Mouse (Mus musculus): ENCODE results near the gene Ace.

Ace gene

DNA sequence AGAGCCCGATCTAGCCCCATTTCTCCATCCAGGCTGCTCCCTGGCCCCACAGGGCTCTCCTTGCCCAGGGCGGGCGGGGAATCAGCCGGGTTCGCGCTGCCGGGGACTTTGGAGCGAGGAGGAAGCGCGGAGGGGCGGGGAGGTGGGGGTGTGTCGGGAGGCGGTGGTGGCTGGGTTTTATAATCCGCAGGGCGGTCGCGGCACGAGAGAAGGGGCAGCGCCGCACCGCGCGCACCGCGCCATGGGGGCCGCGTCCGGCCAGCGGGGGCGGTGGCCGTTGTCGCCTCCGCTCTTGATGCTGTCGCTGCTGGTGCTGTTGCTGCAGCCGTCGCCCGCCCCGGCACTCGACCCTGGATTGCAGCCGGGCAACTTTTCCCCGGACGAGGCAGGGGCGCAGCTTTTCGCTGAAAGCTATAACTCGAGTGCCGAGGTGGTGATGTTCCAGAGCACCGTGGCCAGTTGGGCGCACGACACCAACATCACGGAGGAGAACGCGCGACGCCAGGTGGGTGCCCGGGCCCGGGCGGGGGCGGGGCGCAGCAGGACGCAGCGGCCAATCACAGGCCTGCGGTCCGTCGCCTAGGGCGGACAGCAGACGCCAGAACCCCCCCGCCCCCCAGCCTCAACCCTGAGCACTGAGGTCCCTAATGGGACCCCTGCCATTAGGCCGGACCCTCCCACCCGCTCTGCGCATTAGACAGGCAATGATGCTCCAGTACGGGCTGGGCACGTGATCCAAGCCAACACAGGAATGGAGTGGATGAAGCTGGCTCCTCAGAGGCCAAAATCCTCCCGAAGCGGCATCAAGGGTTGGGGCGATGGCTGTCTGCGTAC lies at the start of gene Ace:
TSS of gene Ace (plus strand) at position 205 of the 834 bp plus-strand sequence.
- DNase-seq (ENCODE audit: inconsistent ontology term): no peak

DNA sequence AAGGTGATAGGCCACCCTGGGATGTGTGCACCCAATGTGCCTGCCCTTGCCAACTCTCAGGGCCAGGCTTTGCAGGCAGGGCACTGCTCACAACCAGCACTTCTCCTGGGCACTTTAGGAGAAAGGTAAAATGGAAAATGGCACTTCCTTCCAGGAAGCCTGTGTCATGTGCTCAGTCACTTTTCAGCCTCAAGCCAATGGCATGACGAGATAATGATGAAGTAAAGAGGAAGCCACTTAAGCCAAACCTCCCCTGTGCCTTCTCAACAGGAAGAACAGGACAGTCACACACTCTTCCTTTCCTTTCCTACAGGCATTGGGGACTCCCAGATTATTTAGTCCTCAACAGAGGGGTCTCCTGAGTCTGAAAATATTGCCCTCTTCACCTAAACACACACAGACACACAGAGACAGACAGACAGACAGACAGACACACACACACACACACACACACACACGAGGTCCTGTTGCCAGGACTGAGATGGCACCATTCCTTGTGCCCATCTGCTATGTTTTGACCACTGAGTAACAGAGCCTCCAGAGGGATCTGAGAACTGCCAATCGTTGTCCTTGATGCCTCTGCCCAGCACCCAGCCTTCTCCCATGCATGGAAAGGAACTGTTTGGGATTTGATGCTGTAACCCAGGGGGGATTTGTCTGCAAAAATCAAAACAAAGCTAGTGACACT lies 47.5 kb upstream of the Ace start:
- no peak for DNase-seq (ENCODE audit: inconsistent ontology term)

- no peak for DNase-seq (ENCODE audit: inconsistent ontology term)
Observed at GRCm38 (mm10) chr11:105920836-105921235, 46.9 kb upstream of the Ace start.

DNA sequence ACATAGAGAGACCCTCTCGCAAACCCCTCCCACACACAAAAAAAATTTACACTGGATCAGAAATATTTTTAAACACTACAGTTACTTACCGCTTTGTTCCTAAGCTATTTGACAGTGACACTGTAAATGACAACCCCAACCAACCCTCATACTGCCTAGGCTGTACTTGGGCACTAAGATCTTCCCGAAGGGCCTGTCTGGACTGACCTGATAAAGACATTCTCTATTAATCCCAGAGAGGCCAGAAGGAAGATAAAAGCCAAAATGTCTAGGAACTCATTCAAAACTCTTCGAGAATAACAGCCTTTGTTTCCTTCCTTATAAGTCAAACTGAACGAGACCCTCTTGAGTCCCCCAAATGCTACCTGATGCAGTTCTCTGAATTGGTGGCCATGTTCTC lies 46.5 kb upstream of the Ace start:
- DNase-seq (ENCODE audit: inconsistent ontology term): no peak

GRCm38 (mm10) chr11:105922769-105923663 lies 44.7 kb upstream of the Ace start:
- no peak for DNase-seq (ENCODE audit: inconsistent ontology term)

DNA sequence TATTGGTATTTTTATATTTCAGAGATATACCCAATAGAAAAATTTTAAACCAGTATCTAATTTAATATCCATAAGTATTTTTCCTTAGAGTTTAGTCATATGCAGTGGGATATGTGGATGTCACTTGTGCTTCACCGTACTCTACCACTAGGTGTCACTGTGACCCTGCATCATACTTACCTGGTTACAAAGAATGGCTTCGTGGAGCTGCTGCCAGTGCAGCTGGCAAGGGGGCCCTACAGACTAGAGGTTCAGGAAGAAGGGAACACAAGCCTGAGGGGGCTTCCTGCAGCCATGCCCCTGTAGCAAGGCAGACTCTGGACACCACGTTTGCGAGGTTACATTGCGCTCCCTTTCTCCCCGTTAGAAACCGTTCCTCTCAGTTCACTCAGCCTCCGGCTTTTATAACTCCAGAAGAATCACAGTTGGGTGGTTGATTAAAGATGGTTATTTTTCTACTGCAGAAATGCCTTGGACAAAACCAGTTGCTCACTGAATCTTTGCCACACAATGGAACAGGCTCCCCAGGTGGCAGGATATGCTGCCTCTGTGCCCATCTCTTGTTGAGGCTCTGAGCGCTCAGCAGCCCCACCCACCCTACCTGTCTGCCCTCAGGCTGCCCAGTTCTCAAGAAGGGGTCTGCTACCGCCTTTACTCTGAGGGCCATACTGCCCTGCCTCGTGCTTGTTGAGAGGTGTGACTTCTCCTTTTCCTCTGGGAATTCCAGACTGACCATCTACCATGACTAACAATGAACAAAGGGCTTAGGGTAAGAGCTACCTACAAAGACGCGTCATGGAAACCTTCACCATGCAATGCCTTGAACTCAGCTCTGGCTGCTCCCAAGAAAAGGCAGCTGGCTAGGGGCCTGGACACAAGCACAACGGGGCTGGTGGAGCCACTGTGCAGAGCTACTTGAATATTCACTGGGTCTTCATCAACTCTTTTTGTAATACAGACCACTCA lies 40.4 kb upstream of the Ace start:
- peak; percentile 51 for DNase-seq (ENCODE audit: inconsistent ontology term)

GRCm38 (mm10) chr11:105928171-105928570 lies 39.6 kb upstream of the Ace start:
- DNase-seq (ENCODE audit: inconsistent ontology term): no peak

DNA sequence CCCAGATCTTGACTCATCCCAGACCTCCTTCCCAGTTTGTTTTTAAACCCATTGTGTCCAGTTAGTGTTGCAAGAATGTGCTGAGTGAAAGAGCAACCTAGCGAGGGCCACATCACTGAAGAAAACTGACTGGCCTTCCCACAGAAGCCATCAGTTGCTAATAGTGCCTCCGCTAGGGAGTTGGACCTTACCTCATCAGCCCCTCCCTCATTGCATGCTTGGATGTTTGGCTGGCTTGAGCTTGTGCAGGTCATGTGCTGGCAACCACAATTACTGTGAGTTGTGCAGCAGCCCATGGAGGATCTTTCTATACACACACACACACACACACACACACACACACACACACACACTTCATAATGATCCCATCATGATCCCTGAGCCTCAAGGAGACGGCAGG lies 36.4 kb upstream of the Ace start:
- no peak for DNase-seq (ENCODE audit: inconsistent ontology term)

DNA sequence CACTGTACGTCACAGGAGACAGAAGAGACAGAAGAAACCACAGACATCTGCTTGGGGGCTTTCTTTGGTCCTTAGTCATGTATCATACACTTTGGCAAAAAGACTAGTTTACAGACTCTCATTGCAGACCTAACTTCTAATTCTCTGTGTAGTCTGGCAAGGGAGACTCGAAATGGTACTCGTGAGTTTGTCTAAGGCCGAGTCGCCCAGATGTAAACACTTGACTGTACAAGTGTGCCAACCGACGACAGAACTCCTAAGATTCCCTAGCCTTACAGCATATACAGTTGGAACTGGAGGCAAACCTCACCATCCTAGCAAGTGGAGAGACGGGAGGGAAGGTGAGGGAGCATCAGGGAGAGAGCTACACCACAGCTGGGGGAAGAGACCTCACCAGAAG lies 34.0 kb upstream of the Ace start:
- DNase-seq (ENCODE audit: inconsistent ontology term): no peak

DNA sequence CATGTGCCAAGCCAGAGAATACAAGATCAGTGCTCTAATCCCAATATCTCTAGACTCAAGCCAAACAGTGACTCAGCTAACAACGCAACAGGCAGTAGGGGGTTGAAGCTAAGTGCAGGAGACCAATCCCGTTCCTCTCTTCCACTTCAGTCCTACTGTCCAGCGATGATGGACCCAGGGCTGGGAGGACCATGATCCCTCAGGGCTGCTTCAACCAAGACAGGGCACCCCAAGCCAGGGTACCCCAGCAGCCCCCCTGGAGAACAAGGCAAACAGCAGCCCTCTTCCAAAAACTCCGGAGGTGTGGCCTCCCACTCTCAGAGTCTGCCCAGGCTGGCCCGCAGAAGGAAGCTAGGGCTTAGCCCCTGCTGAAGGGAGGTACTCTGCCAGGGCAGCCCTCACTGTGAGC lies 33.4 kb upstream of the Ace start:
- no peak for DNase-seq (ENCODE audit: inconsistent ontology term)

- DNase-seq (ENCODE audit: inconsistent ontology term): no peak
Observed at GRCm38 (mm10) chr11:105934816-105935215, 32.9 kb upstream of the Ace start.

- no peak for DNase-seq (ENCODE audit: inconsistent ontology term)
Observed at GRCm38 (mm10) chr11:105935496-105935895, 32.2 kb upstream of the Ace start.

- peak; percentile 63 for DNase-seq (ENCODE audit: inconsistent ontology term)
Observed at GRCm38 (mm10) chr11:105936200-105936599, 31.5 kb upstream of the Ace start.

GRCm38 (mm10) chr11:105936974-105937373 lies 30.8 kb upstream of the Ace start:
- no peak for DNase-seq (ENCODE audit: inconsistent ontology term)

DNA sequence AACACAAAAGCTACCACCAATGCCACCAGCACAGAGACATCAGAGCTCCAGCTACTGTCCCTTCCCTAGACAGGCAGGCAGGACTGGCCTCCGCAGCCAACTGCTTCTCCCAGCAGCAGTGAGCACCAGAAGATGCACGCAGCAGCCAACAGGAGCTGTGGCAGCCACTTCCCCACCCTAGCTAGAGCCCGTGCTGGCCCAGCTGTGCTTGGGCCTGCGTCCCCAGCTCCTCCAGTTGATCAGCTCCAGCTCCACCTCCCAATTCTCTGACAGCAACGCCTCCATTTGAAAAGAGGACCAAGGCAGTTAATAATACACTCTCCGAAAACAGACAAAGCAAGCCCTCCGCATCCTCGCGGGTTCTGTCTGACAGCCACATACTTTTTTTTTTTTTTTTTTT lies 29.0 kb upstream of the Ace start:
- no peak for DNase-seq (ENCODE audit: inconsistent ontology term)

DNA sequence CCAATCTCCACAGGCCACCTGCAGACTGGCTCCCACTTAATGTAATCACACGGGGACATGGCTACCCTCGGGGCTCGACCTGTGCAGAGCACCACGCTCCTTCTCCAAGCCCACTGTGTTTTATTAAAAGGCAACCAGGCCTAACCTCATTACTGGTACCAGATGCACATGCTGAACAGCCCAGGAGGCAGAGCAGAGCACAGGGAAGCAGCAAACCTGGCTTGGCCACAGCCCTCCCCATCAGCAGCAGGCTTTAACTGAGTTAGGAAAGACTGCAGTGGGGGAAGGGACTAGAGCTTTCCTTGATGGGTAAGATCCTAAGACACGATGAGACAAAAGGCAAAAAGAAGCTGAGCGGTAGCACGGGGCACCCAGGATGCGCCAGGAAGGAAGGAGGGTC lies 25.8 kb upstream of the Ace start:
- DNase-seq (ENCODE audit: inconsistent ontology term): no peak

GRCm38 (mm10) chr11:105943133-105944102 lies 24.3 kb upstream of the Ace start:
- DNase-seq (ENCODE audit: inconsistent ontology term): peak; percentile 56

GRCm38 (mm10) chr11:105944126-105944621 lies 23.6 kb upstream of the Ace start:
- no peak for DNase-seq (ENCODE audit: inconsistent ontology term)
